Mouse (Mus musculus): ENCODE results near the gene Polr3h. TPM values are rescaled to one million over a fixed set of nuclear protein-coding genes. Genes with fewer than 3 reads are reported as not detected.
A peak's percentile ranks its signal among the peaks of the same experiment; 100 is the strongest.

Gene Polr3h
- total RNA-seq, 2 experiments from 2014 or later: 50.1 to 56.8 TPM

- peak within 1 kb of the TSS; percentile 99 for H3K27ac ChIP-seq
- DNase-seq (ENCODE audit: extremely low spot score in 1 of 2, low spot score in 2 of 2): peak; percentile 96 to 98
- H3K4me3 ChIP-seq: peak within 1 kb of the TSS; percentile 96
- TF ChIP-seq CTCF (IDR thresholded peaks at IDR 0.05): peak; percentile 64
- intact Hi-C loops (cut with DNase I): loop anchor here (1.0 kb wide), 1 partner anchor 29 kb away; no protein-coding TSS in a partner anchor
These were observed 34.4 kb upstream of the Polr3h start, which contains the start of gene Pmm1 for GRCm38 (mm10) chr15:81960171-81961077. Gene Pmm1 (minus strand): TSS chr15:81960930.

GRCm38 (mm10) chr15:81958906-81959305, 32.9 kb upstream of the Polr3h start:
- no peak for DNase-seq (ENCODE audit: extremely low spot score in 1 of 2, low spot score in 2 of 2)
- Histone ChIP-seq H3K27ac (no peak overlapping the region), H3K4me3 (peak overlapping the region; percentile 0; the same call in 1 of the 2 replicates)
- TF ChIP-seq CTCF (IDR thresholded peaks at IDR 0.05): no peak
- intact Hi-C loops (cut with DNase I): loop anchor here (5.0 kb wide), 1 partner anchor 78 kb away; no protein-coding TSS in a partner anchor

GRCm38 (mm10) chr15:81957598-81957997, 31.6 kb upstream of the Polr3h start:
- DNase-seq (ENCODE audit: extremely low spot score in 1 of 2, low spot score in 2 of 2): no peak

GRCm38 (mm10) chr15:81956457-81956856, 30.4 kb upstream of the Polr3h start:
- peak overlapping the region; percentile 45; the same call in 1 of the 2 replicates for H3K27ac ChIP-seq

More at GRCm38 (mm10) chr15:81957598-81957997, 31.6 kb upstream of the Polr3h start:
- no peak for TF ChIP-seq CTCF (IDR thresholded peaks at IDR 0.05)
- peak overlapping the region; percentile 55 for H3K27ac ChIP-seq
- intact Hi-C loops (cut with DNase I): loop anchor here (2.0 to 5.0 kb wide), 2 partner anchors 19 to 80 kb away; no protein-coding TSS in a partner anchor
- H3K4me3 ChIP-seq: no peak overlapping the region

GRCm38 (mm10) chr15:81955414-81955813, 29.4 kb upstream of the Polr3h start:
- no peak for TF ChIP-seq CTCF (IDR thresholded peaks at IDR 0.05)
- H3K4me3 ChIP-seq: no peak overlapping the region
- H3K27ac ChIP-seq: no peak overlapping the region
- intact Hi-C loops (cut with DNase I): loop anchor here (5.0 kb wide), 1 partner anchor 82 kb away; no protein-coding TSS in a partner anchor
- DNase-seq (ENCODE audit: extremely low spot score in 1 of 2, low spot score in 2 of 2): no peak

More at GRCm38 (mm10) chr15:81956457-81956856, 30.4 kb upstream of the Polr3h start:
- DNase-seq (ENCODE audit: extremely low spot score in 1 of 2, low spot score in 2 of 2): peak in 1 of 2 experiments; percentile 60
- peak; percentile 82 for TF ChIP-seq CTCF (IDR thresholded peaks at IDR 0.05)
- no peak overlapping the region for H3K4me3 ChIP-seq
- intact Hi-C loops (cut with DNase I): loop anchor here (2.0 to 5.0 kb wide), 2 partner anchors 18 to 81 kb away; no protein-coding TSS in a partner anchor

GRCm38 (mm10) chr15:81954716-81955115, 28.7 kb upstream of the Polr3h start:
- Histone ChIP-seq H3K4me3 (no peak overlapping the region), H3K27ac (no peak overlapping the region)
- TF ChIP-seq CTCF (IDR thresholded peaks at IDR 0.05): no peak
- intact Hi-C loops (cut with DNase I): loop anchor here (5.0 kb wide), 1 partner anchor 83 kb away; no protein-coding TSS in a partner anchor
- DNase-seq (ENCODE audit: extremely low spot score in 1 of 2, low spot score in 2 of 2): no peak

- DNase-seq (ENCODE audit: extremely low spot score in 1 of 2, low spot score in 2 of 2): no peak
- intact Hi-C loops (cut with DNase I): no loop called here
- H3K27ac ChIP-seq: no peak overlapping the region
- no peak for TF ChIP-seq CTCF (IDR thresholded peaks at IDR 0.05)
- no peak overlapping the region for H3K4me3 ChIP-seq
These were observed 28.1 kb upstream of the Polr3h start for GRCm38 (mm10) chr15:81954151-81954583.

GRCm38 (mm10) chr15:81952310-81952709, 26.3 kb upstream of the Polr3h start:
- DNase-seq (ENCODE audit: extremely low spot score in 1 of 2, low spot score in 2 of 2): no peak
- Histone ChIP-seq H3K27ac (no peak overlapping the region), H3K4me3 (no peak overlapping the region)
- no peak; the same call in none of the 2 replicates for TF ChIP-seq CTCF (IDR thresholded peaks at IDR 0.05)
- intact Hi-C loops (cut with DNase I): no loop called here

- TF ChIP-seq CTCF (IDR thresholded peaks at IDR 0.05): no peak
- Histone ChIP-seq H3K4me3 (no peak overlapping the region), H3K27ac (no peak overlapping the region)
- DNase-seq (ENCODE audit: extremely low spot score in 1 of 2, low spot score in 2 of 2): no peak
- intact Hi-C loops (cut with DNase I): no loop called here
These were observed 25.1 kb upstream of the Polr3h start for GRCm38 (mm10) chr15:81951159-81951558.

- TF ChIP-seq CTCF (IDR thresholded peaks at IDR 0.05): no peak
- intact Hi-C loops (cut with DNase I): no loop called here
- Histone ChIP-seq H3K4me3 (no peak overlapping the region), H3K27ac (no peak overlapping the region)
- no peak for DNase-seq (ENCODE audit: extremely low spot score in 1 of 2, low spot score in 2 of 2)
These were observed 24.7 kb upstream of the Polr3h start for GRCm38 (mm10) chr15:81950716-81951115.

- no peak overlapping the region for H3K4me3 ChIP-seq
- no peak overlapping the region for H3K27ac ChIP-seq
- no peak for DNase-seq (ENCODE audit: extremely low spot score in 1 of 2, low spot score in 2 of 2)
- intact Hi-C loops (cut with DNase I): no loop called here
- TF ChIP-seq CTCF (IDR thresholded peaks at IDR 0.05): no peak
These were observed 23.6 kb upstream of the Polr3h start for GRCm38 (mm10) chr15:81949476-81950131.
